Mouse (Mus musculus) lung, embryonic 14.5 days (tissue): ENCODE results near the gene Tesk1. TPM values are rescaled to one million over a fixed set of nuclear protein-coding genes. Genes with fewer than 3 reads are reported as not detected.

ENCODE experiments used
- ATAC-seq: fragments of 200-750 bp; cut with Nextera tagmentation; 2 replicates; pipeline ENCODE4 v1.8.0; 2017; ENCODE audit warnings: mild to moderate bottlenecking, moderate TSS enrichment, moderate library complexity; ENCODE audit not compliant: insufficient read depth
- DNase-seq: peaks from one replicate; pipeline ENCODE4 v3.0.0-alpha.2; 2015
- H3K27ac ChIP-seq: fragments of 300-500 bp; sonication (generic); 2 replicates; pipeline ENCODE4 v1.5.1; 2014; ENCODE audit warnings: low read depth, mild to moderate bottlenecking, moderate library complexity
- H3K27me3 ChIP-seq: fragments of 300-500 bp; sonication (generic); 2 replicates; pipeline ENCODE4 v1.6.1; 2014; ENCODE audit warnings: low read length, control low read depth; ENCODE audit not compliant: insufficient read depth
- H3K36me3 ChIP-seq: fragments of 300-500 bp; sonication (generic); 2 replicates; pipeline ENCODE4 v1.6.1; 2014; ENCODE audit warnings: control low read depth; ENCODE audit not compliant: insufficient read depth
- H3K4me1 ChIP-seq: fragments of 300-500 bp; sonication (generic); 2 replicates; pipeline ENCODE4 v1.6.1; 2014; ENCODE audit warnings: antibody characterized with exemption, control low read depth; ENCODE audit not compliant: insufficient read depth
- H3K4me2 ChIP-seq: fragments of 300-500 bp; sonication (generic); 2 replicates; pipeline ENCODE4 v1.6.1; 2014; ENCODE audit warnings: mild to moderate bottlenecking
- H3K4me3 ChIP-seq: fragments of 300-500 bp; sonication (generic); 2 replicates; pipeline ENCODE4 v1.5.1; 2014; ENCODE audit warnings: low read depth, low read length
- H3K9ac ChIP-seq: fragments of 300-500 bp; sonication (generic); 2 replicates; pipeline ENCODE4 v1.6.1; 2014
- H3K9me3 ChIP-seq: fragments of 300-500 bp; sonication (generic); 2 replicates; pipeline ENCODE4 v1.6.1; 2016; ENCODE audit warnings: low read depth, low read length, control low read depth
- CTCF ChIP-seq: IDR thresholded peaks from 2 replicates; pipeline ENCODE4 v1.5.1; 2016; ENCODE audit warnings: antibody characterized with exemption, low read depth
- WGBS: fragments of 180-500 bp; shearing (Covaris S2); extraction: QIAGEN DNeasy Blood & Tissue Kit; methylation state at CpG from one replicate; pipeline ENCODE4 v1.1.7; 2014; 5-methylcytosine and 5-hydroxymethylcytosine counted together
- polyA plus RNA-seq: library from polyadenylated mRNA; unstranded; fragments of >200 nt; fragmentation: Nextera tagmentation; extraction: Ambion mirVana; gene quantifications from 2 replicates; pipeline ENCODE4 v1.2.1, GENCODE M21; 2014

Gene Tesk1
- polyA plus RNA-seq, result 12.6 and 15.9 TPM in 2 replicates

GRCm38 (mm10) chr4:43441639-43442038 is at the start of gene Tesk1:
TSS of gene Tesk1 (plus strand) at chr4:43441939.
- WGBS, result 25% methylated on average over 4 of the region's 4 CpGs
- TF ChIP-seq CTCF, result no peak
- H3K4me1 ChIP-seq, result peaks cover 8% of the 10 kb centered on the region

DNA sequence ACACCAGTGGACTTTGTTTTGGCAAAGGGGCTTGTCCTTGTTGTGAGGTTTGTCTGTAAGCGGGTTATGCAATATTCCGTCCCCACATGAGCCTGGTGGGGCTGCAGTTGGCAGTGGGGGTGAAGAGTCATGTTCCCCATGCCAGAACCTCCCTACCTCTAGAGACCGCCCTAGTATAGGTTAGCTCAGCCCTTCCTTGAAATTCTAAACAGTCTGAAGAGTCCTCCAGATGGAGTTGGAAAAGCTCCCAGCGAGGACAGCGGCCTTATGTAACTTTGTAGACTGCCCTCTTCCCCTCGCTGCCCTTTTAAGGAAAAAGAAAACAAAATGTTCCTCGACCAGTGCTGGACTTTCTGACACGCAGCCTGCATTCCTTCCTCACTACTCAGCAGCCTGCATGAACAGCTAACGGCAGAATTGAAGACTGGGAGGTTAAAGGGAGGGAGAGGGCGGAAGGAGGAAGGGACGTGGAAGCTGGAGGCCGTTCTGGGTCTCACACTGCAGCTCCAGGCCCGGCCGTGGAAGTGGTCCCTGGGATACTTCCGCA is 47.3 kb upstream of the Tesk1 start:
- WGBS, result 8% methylated on average over 15 of the region's 15 CpGs
- H3K27me3 ChIP-seq, result no peaks in the 10 kb centered on the region
- TF ChIP-seq CTCF, result 0 out of 2 replicates have a peak, but pooled peaks have one; percentile 17
- H3K4me1 ChIP-seq, result peaks cover 25% of the 10 kb centered on the region
- H3K4me2 ChIP-seq, result peak overlapping the region; percentile 40
- no peaks in the 10 kb centered on the region for H3K36me3 ChIP-seq
- ATAC-seq, result peak; percentile 81
- no peaks in the 10 kb centered on the region for H3K9me3 ChIP-seq
- no peak overlapping the region for H3K4me3 ChIP-seq
- peak overlapping the region; percentile 22; the same call in 1 of the 2 replicates for H3K9ac ChIP-seq
- peak; percentile 91 for DNase-seq
- peak overlapping the region; percentile 94 for H3K27ac ChIP-seq

More at GRCm38 (mm10) chr4:43441639-43442038, at the start of gene Tesk1:
- DNase-seq, result no peak
- Histone ChIP-seq H3K9me3 (no peaks in the 10 kb centered on the region), H3K27me3 (no peaks in the 10 kb centered on the region), H3K4me3 (peak within 1 kb of the TSS; percentile 92), H3K9ac (peak within 1 kb of the TSS; percentile 95), H3K27ac (peak within 1 kb of the TSS; percentile 93), H3K36me3 (peaks cover 19% of the 10 kb centered on the region), H3K4me2 (peak within 1 kb of the TSS; percentile 97)
- ATAC-seq, result no peak

DNA sequence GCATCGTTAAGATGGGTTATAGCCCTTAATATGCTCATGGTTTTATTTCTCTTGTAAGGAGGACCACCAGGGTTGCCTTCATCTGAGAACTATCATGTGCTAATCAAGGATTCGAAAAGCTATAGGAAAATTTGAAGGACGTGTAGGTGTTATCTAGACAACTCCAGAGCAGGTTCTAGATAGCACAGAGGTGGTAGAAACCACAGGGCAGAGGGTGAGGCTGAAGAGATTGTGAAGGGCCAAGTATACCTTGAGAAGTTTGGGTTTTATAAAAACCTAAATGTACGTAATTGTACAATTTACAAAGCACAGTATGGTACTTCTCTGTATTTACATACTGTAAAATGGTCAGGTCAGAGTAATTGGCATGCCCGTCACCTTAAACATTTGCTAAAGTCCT is 46.6 kb upstream of the Tesk1 start:
- ATAC-seq (no peak), DNase-seq (no peak)
- 74% methylated on average over 5 of the region's 5 CpGs for WGBS
- H3K4me3 ChIP-seq, result no peak overlapping the region
- TF ChIP-seq CTCF, result no peak
- no peaks in the 10 kb centered on the region for H3K9me3 ChIP-seq
- H3K4me2 ChIP-seq, result peak overlapping the region; percentile 40
- no peaks in the 10 kb centered on the region for H3K36me3 ChIP-seq
- H3K4me1 ChIP-seq, result peaks cover 25% of the 10 kb centered on the region
- H3K27ac ChIP-seq, result peak overlapping the region; percentile 94
- no peaks in the 10 kb centered on the region for H3K27me3 ChIP-seq
- H3K9ac ChIP-seq, result no peak overlapping the region

DNA sequence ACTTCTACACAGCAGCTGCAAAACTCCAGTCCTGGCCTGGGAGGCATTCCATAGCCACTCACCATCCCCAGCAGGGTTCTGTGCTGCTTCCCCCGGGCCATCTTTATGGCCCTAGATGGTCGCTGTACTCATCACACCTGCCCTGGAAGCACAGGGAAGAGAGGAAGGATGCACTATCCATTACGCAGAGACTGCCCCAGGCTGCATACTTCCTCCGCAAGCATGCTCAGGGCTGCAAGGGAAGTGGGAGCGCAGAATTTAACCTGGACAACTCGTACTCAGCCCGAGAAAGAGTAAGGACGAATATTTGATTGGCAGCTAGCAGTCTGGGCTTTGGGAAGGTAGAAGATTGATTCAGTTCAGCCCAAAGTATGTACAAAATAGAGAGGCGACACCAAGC is 45.9 kb upstream of the Tesk1 start:
- no peaks in the 10 kb centered on the region for H3K27me3 ChIP-seq
- no peak overlapping the region for H3K4me2 ChIP-seq
- TF ChIP-seq CTCF, result no peak
- peaks cover 30% of the 10 kb centered on the region for H3K4me1 ChIP-seq
- ATAC-seq (no peak), DNase-seq (no peak)
- H3K4me3 ChIP-seq, result no peak overlapping the region
- H3K27ac ChIP-seq, result no peak overlapping the region
- H3K36me3 ChIP-seq, result no peaks in the 10 kb centered on the region
- WGBS, result 70% methylated on average over 9 of the region's 9 CpGs
- no peaks in the 10 kb centered on the region for H3K9me3 ChIP-seq
- no peak overlapping the region for H3K9ac ChIP-seq

DNA sequence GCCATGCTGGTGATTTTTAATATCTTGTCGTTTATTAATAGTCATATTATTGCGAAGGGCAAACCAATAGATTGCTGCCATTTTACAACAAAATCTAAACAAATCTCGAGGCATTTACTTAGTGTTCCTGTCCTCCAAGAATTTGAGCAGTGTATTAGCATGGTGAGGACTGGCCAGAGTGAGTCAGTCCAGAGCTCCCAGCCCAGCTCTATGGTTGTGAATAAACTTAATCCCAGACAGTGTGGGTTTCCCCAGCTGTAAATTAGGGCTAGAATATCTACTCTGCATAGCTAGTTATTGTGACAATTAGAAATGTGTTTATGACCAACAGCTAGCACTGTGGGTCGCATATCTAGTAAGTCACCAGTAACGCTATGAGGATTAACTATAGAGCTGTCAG is 45.4 kb upstream of the Tesk1 start:
- H3K27me3 ChIP-seq, result no peaks in the 10 kb centered on the region
- peaks cover 34% of the 10 kb centered on the region for H3K4me1 ChIP-seq
- H3K27ac ChIP-seq, result no peak overlapping the region
- 80% methylated on average over 5 of the region's 5 CpGs for WGBS
- no peaks in the 10 kb centered on the region for H3K36me3 ChIP-seq
- no peak overlapping the region for H3K4me3 ChIP-seq
- ATAC-seq, result no peak
- no peak for DNase-seq
- TF ChIP-seq CTCF, result no peak
- no peak overlapping the region for H3K4me2 ChIP-seq
- no peak overlapping the region for H3K9ac ChIP-seq
- no peaks in the 10 kb centered on the region for H3K9me3 ChIP-seq

DNA sequence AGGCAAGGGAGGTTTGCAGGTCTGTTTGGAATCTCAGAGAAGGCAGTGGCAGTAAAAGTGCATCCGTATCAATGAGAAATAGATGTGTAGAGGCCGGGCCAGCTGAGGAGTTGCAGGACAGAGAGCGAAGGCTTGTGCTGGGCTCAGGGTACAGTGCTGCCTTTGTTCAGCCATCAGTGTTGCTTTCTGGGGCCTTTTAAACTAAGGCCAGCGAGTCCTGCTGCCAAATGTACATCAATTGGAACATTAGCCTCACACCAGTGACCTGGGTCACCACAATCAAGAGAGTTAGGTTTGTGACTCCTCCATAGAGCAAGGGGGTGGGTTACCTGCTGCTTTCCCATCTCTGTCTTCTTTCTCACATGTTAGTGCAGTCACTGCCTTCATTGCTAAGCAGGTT is 43.7 kb upstream of the Tesk1 start:
- no peak for TF ChIP-seq CTCF
- Histone ChIP-seq H3K9me3 (no peaks in the 10 kb centered on the region), H3K9ac (no peak overlapping the region), H3K36me3 (no peaks in the 10 kb centered on the region), H3K27ac (peak overlapping the region; percentile 54; the same call in 1 of the 2 replicates), H3K4me3 (no peak overlapping the region), H3K27me3 (no peaks in the 10 kb centered on the region), H3K4me1 (peaks cover 40% of the 10 kb centered on the region), H3K4me2 (no peak overlapping the region)
- no peak for ATAC-seq
- 66% methylated on average over 4 of the region's 4 CpGs for WGBS
- DNase-seq, result no peak

DNA sequence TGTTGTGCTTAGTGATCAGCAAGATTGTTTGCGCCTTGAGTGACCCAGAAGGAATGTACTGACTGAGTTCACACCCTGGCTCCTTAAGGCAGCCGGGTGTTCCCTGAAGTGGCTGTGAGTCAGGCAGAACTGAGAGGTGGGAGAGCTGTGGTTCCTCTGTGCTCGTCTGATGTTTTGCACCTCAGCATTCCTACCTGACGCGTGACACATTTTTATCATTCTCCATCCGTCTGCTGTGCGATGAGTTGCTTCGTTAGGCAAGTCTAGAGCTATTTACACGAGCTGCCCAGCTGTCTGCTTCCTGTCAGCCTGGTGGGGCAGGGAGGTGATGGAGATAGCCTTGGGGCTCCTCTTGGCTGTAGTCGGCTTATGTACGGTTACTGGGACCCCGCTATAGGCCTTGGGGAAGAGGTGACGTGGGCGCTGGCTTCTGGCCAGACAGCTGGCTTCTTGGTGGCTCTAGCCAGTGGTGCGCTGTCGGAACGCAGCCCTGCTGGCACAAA is 42.9 kb upstream of the Tesk1 start:
- no peak for TF ChIP-seq CTCF
- Histone ChIP-seq H3K9me3 (no peaks in the 10 kb centered on the region), H3K4me3 (0 out of 2 replicates have a peak overlapping the region, but pooled peaks have one; percentile 14), H3K4me2 (peak overlapping the region; percentile 53), H3K4me1 (peaks cover 40% of the 10 kb centered on the region), H3K9ac (0 out of 2 replicates have a peak overlapping the region, but pooled peaks have one; percentile 20), H3K27ac (peak overlapping the region; percentile 80), H3K27me3 (no peaks in the 10 kb centered on the region), H3K36me3 (no peaks in the 10 kb centered on the region)
- WGBS, result 18% methylated on average over 17 of the region's 17 CpGs
- DNase-seq (peak; percentile 84), ATAC-seq (peak; percentile 44)
